Mouse (Mus musculus) stomach, postnatal 0 days (tissue): ENCODE data around the gene Ctsk. TPM values are rescaled to one million over a fixed set of nuclear protein-coding genes. Genes with fewer than 3 reads are reported as not detected.
A peak's percentile ranks its signal among the peaks of the same experiment; 100 is the strongest.
"Not testable (repeated sequence)": the region's sequence is repeated elsewhere in the genome, so short reads cannot be mapped to it uniquely, and the experiment has no call there.

Experiments
- ATAC-seq: fragments of 200-750 bp; cut with Nextera tagmentation; 2 replicates; pipeline ENCODE4 v1.8.0; 2017; ENCODE audit not compliant: low FRiP score, low TSS enrichment
- DNase-seq: peaks from one replicate; pipeline ENCODE4 v3.0.0-alpha.2; 2016; ENCODE audit warnings: low spot score
- H3K27ac ChIP-seq: fragments of 300-500 bp; sonication (generic); replicated peaks from 2 replicates; pipeline ENCODE4 v1.5.1; 2014; ENCODE audit warnings: mild to moderate bottlenecking, control low read depth
- H3K27me3 ChIP-seq: fragments of 300-500 bp; sonication (generic); 2 replicates; pipeline ENCODE4 v1.6.1; 2014; ENCODE audit warnings: low read length; ENCODE audit not compliant: control insufficient read depth, insufficient read depth
- H3K36me3 ChIP-seq: fragments of 300-500 bp; sonication (generic); 2 replicates; pipeline ENCODE4 v1.6.1; 2014; ENCODE audit warnings: low read length, mixed read lengths; ENCODE audit not compliant: control insufficient read depth, insufficient read depth
- H3K4me1 ChIP-seq: fragments of 300-500 bp; sonication (generic); replicated peaks from 2 replicates; pipeline ENCODE4 v1.6.1; 2014; ENCODE audit warnings: antibody characterized with exemption; ENCODE audit not compliant: control insufficient read depth, insufficient read depth
- H3K4me2 ChIP-seq: fragments of 300-500 bp; sonication (generic); replicated peaks from 2 replicates; pipeline ENCODE4 v1.6.1; 2014; ENCODE audit warnings: low read depth, mild to moderate bottlenecking, control low read depth, moderate library complexity
- H3K4me3 ChIP-seq: fragments of 300-500 bp; sonication (generic); 2 replicates; pipeline ENCODE4 v1.5.1; 2014; ENCODE audit warnings: low read depth, low read length, control low read depth
- H3K9ac ChIP-seq: fragments of 300-500 bp; sonication (generic); 2 replicates; pipeline ENCODE4 v1.6.1; 2014; ENCODE audit warnings: mild to moderate bottlenecking, low read length, control low read depth, mixed read lengths
- H3K9me3 ChIP-seq: fragments of 300-500 bp; sonication (generic); 2 replicates; pipeline ENCODE4 v1.6.1; 2016; ENCODE audit warnings: low read length; ENCODE audit not compliant: control insufficient read depth
- CTCF ChIP-seq: IDR thresholded peaks from 2 replicates; pipeline ENCODE4 v1.5.1; 2016; ENCODE audit warnings: antibody characterized with exemption, low read depth, mild to moderate bottlenecking, moderate library complexity
- EP300 ChIP-seq: optimal IDR thresholded peaks from 2 replicates; pipeline ENCODE3; 2016; ENCODE audit warnings: antibody characterized with exemption
- WGBS: fragments of 180-500 bp; shearing (Covaris S2); extraction: QIAGEN DNeasy Blood & Tissue Kit; methylation state at CpG from one replicate; pipeline ENCODE4 v1.1.7; 2014; 5-methylcytosine and 5-hydroxymethylcytosine counted together
- polyA plus RNA-seq: library from polyadenylated mRNA; unstranded; fragments of >200 nt; fragmentation: Nextera tagmentation; extraction: Ambion mirVana; gene quantifications from 2 replicates; pipeline ENCODE4 v1.2.1, GENCODE M21; 2015

The Ctsk gene
- polyA plus RNA-seq, 1 experiment from 2014 or later = 16.3 TPM

- H3K4me3 ChIP-seq = no peak overlapping the region
- H3K36me3 ChIP-seq = no peaks in the 10 kb centered on the region
- H3K27ac ChIP-seq = no peak overlapping the region
- 0 out of 2 replicates have a peak, but pooled peaks have one; percentile 8 for TF ChIP-seq CTCF
- no peak for TF ChIP-seq EP300
- H3K9ac ChIP-seq = no peak overlapping the region
- WGBS = 79% methylated on average over 1 of the region's 1 CpGs
- no peak for ATAC-seq
- no peaks in the 10 kb centered on the region for H3K9me3 ChIP-seq
- DNase-seq = no peak
- no peaks in the 10 kb centered on the region for H3K27me3 ChIP-seq
- H3K4me2 ChIP-seq = no peak overlapping the region
- no peaks in the 10 kb centered on the region for H3K4me1 ChIP-seq
Measured at GRCm38 (mm10) chr3:95534927-95535326, 35.9 kb downstream of the Ctsk start.

GRCm38 (mm10) chr3:95538936-95539335, 39.9 kb downstream of the Ctsk start:
- WGBS = 87% methylated on average over 10 of the region's 10 CpGs
- no peak for DNase-seq
- Histone ChIP-seq H3K36me3 (no peaks in the 10 kb centered on the region), H3K4me2 (no peak overlapping the region), H3K4me3 (no peak overlapping the region), H3K9me3 (no peaks in the 10 kb centered on the region), H3K27ac (no peak overlapping the region), H3K9ac (no peak overlapping the region), H3K27me3 (no peaks in the 10 kb centered on the region), H3K4me1 (no peaks in the 10 kb centered on the region)
- no peak for ATAC-seq
- TF ChIP-seq EP300 = no peak
- no peak for TF ChIP-seq CTCF

DNA sequence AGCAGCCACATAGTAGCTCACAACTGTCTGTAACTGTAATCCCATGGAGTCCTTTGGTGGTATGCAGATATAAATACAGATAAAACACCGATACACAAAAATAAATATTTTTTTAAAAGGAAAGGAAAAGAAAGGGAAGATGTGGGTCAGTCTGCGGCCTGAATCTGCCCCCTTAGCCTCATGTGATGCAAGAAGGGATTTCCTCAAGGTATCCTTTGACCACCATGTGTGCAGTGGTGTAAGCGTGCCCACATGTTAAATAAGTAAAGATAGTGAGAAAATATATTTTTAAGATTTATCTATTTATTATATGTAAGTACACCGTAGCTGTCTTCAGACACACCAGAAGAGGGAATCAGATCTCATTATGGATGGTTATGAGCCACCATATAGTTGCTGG, 40.8 kb downstream of the Ctsk start:
- no peaks in the 10 kb centered on the region for H3K9me3 ChIP-seq
- H3K9ac ChIP-seq = no peak overlapping the region
- H3K4me2 ChIP-seq = no peak overlapping the region
- no peaks in the 10 kb centered on the region for H3K36me3 ChIP-seq
- H3K4me1 ChIP-seq = no peaks in the 10 kb centered on the region
- ATAC-seq (no peak), DNase-seq (no peak)
- no peak for TF ChIP-seq EP300
- no peak for TF ChIP-seq CTCF
- no peaks in the 10 kb centered on the region for H3K27me3 ChIP-seq
- WGBS = 90% methylated on average over 4 of the region's 4 CpGs
- no peak overlapping the region for H3K27ac ChIP-seq
- H3K4me3 ChIP-seq = no peak overlapping the region

DNA sequence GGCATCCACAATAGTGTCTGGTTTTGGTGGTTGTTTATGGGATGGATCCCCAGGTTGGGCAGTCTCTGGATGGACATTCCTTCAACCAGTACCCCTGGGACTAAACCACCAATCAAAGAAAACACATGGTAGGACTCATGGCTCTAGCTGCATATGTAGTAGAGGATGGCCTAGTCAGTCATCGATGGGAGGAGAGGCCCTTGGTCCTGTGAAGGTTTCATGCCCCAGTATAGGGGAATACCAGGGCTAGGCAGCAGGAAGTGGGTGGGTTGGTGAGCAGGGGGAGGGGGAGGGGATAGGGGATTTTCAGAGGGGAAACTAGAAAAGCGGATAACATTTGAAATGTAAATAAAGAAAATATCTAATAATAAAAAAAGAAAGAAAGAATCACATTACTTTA, 42.1 kb downstream of the Ctsk start:
- not testable (repeated sequence) for ATAC-seq, H3K4me1 ChIP-seq, H3K27ac ChIP-seq, H3K27me3 ChIP-seq, DNase-seq, H3K9ac ChIP-seq, H3K4me2 ChIP-seq, H3K36me3 ChIP-seq, H3K4me3 ChIP-seq, H3K9me3 ChIP-seq
- 48% methylated on average over 2 of the region's 2 CpGs for WGBS

- TF ChIP-seq CTCF (no peak), EP300 (no peak)
- no peak for ATAC-seq
- DNase-seq = no peak
- Histone ChIP-seq H3K4me1 (no peaks in the 10 kb centered on the region), H3K27ac (no peak overlapping the region), H3K9ac (no peak overlapping the region), H3K4me3 (no peak overlapping the region), H3K36me3 (no peaks in the 10 kb centered on the region), H3K27me3 (no peaks in the 10 kb centered on the region), H3K4me2 (no peak overlapping the region), H3K9me3 (no peaks in the 10 kb centered on the region)
Measured at GRCm38 (mm10) chr3:95542171-95542570, 43.1 kb downstream of the Ctsk start.

- TF ChIP-seq CTCF (no peak), EP300 (no peak)
Measured at GRCm38 (mm10) chr3:95542981-95543380, 43.9 kb downstream of the Ctsk start.

More at GRCm38 (mm10) chr3:95542981-95543380, 43.9 kb downstream of the Ctsk start:
- no peak overlapping the region for H3K4me2 ChIP-seq
- H3K4me1 ChIP-seq = no peaks in the 10 kb centered on the region
- DNase-seq = no peak
- 69% methylated on average over 7 of the region's 7 CpGs for WGBS
- ATAC-seq = no peak
- H3K9ac ChIP-seq = no peak overlapping the region
- H3K4me3 ChIP-seq = no peak overlapping the region
- no peaks in the 10 kb centered on the region for H3K9me3 ChIP-seq
- no peaks in the 10 kb centered on the region for H3K36me3 ChIP-seq
- H3K27me3 ChIP-seq = no peaks in the 10 kb centered on the region
- H3K27ac ChIP-seq = no peak overlapping the region
